Mouse (Mus musculus): ENCODE measurements at regions not wholly inside any gene's neighbourhood (a gene's known extent, or its start where the extent isn't known, plus 50 kb on each side); places are given as distances from the start of the nearest gene placed in this dataset.

DNA sequence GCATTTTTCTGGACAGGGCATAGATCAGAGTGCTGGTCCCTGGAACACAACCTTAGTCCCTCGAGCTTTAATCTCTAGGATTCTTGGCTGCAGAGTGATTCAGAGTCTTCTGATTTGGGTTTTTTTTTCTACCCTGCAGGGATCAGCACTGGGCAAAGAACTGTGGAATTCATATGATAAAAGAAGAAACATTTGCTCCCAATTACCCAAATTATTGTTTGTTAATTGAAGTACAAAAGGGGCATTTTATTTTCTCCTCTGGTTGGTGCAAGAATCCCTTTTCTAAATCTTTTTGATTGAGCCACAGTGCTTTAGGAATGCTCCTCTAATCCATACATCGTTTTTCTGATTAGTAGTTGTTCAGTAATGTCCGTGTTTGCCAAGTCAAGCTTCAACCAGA, 219.7 kb upstream of the Irx3 start:
- no peak for ATAC-seq (replicated peaks; ENCODE audit: extremely low read depth, insufficient read depth, low FRiP score)
- H3K27me3 ChIP-seq (ENCODE audit: control insufficient read depth, insufficient read depth, low read length) = peaks cover 8% of the 10 kb centered on the region
- peaks cover 8% of the 10 kb centered on the region for H3K4me1 ChIP-seq (ENCODE audit: control insufficient read depth, insufficient read depth, low read length)
- H3K9ac ChIP-seq (ENCODE audit: low read length) = no peak overlapping the region
- 66% methylated on average over 3 of the region's 3 CpGs for WGBS
- H3K4me3 ChIP-seq (ENCODE audit: low read length) = no peak overlapping the region
- no peak overlapping the region for H3K27ac ChIP-seq (ENCODE audit: low read length)
- H3K9me3 ChIP-seq (replicated peaks; ENCODE audit: control insufficient read depth, low read length) = no peaks in the 10 kb centered on the region
- no peak overlapping the region for H3K4me2 ChIP-seq (ENCODE audit: low read depth, low read length)
- no peaks in the 10 kb centered on the region for H3K36me3 ChIP-seq (ENCODE audit: control insufficient read depth, insufficient read depth)

DNA sequence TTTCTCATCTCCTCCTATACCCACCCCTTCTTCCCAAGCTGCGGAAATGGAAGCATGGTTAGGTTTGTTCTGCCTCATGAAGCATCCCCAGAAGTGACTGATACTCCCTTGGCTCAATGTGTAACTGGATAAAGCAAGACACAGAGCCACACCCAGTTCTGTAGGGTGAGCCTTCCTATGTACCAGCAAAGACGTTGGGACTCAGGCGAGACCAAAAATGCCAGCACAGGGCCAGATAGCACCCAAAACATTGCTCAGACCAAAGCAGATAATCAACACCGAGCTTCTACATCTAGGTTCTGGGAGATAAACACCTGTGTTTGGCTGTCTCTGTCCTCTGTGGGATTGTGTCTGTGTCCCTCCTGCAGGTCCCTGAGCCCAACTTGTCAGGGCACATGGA, 212.8 kb upstream of the Irx3 start:
- 85% methylated on average over 4 of the region's 4 CpGs for WGBS
- no peaks in the 10 kb centered on the region for H3K9me3 ChIP-seq (replicated peaks; ENCODE audit: control insufficient read depth, low read length)
- no peak overlapping the region for H3K27ac ChIP-seq (ENCODE audit: low read length)
- no peak overlapping the region for H3K4me2 ChIP-seq (ENCODE audit: low read depth, low read length)
- H3K4me3 ChIP-seq (ENCODE audit: low read length) = no peak overlapping the region
- no peaks in the 10 kb centered on the region for H3K4me1 ChIP-seq (ENCODE audit: control insufficient read depth, insufficient read depth, low read length)
- no peak for ATAC-seq (replicated peaks; ENCODE audit: extremely low read depth, insufficient read depth, low FRiP score)
- no peaks in the 10 kb centered on the region for H3K27me3 ChIP-seq (ENCODE audit: control insufficient read depth, insufficient read depth, low read length)
- H3K36me3 ChIP-seq (ENCODE audit: control insufficient read depth, insufficient read depth) = no peaks in the 10 kb centered on the region
- no peak overlapping the region for H3K9ac ChIP-seq (ENCODE audit: low read length)

DNA sequence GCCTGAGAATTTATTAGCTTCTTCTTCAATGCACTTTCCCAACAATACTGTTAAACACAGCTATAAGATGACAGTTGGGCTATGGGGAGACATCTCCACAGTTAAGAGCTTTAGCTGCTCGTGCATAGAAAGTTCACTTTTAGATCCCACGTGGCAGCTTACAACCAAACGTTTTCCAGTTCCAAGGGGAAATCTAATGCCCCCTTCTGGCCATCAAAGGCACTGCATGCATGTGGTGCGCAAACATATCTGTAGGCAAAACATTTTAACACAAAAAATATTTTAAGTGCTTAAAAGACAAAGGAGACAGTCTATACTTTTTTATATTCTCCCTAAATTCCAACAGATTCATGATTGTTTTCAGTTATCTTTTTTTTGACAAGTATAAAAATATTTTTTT, 211.3 kb upstream of the Irx3 start:
- Histone ChIP-seq H3K4me2 (ENCODE audit: low read depth, low read length) (no peak overlapping the region), H3K36me3 (ENCODE audit: control insufficient read depth, insufficient read depth) (no peaks in the 10 kb centered on the region), H3K9ac (ENCODE audit: low read length) (no peak overlapping the region), H3K4me3 (ENCODE audit: low read length) (no peak overlapping the region), H3K27me3 (ENCODE audit: control insufficient read depth, insufficient read depth, low read length) (no peaks in the 10 kb centered on the region; the same call in 1 of the 2 replicates), H3K27ac (ENCODE audit: low read length) (no peak overlapping the region), H3K9me3 (replicated peaks; ENCODE audit: control insufficient read depth, low read length) (no peaks in the 10 kb centered on the region), H3K4me1 (ENCODE audit: control insufficient read depth, insufficient read depth, low read length) (no peaks in the 10 kb centered on the region)
- 51% methylated on average over 4 of the region's 4 CpGs for WGBS
- no peak for ATAC-seq (replicated peaks; ENCODE audit: extremely low read depth, insufficient read depth, low FRiP score)

DNA sequence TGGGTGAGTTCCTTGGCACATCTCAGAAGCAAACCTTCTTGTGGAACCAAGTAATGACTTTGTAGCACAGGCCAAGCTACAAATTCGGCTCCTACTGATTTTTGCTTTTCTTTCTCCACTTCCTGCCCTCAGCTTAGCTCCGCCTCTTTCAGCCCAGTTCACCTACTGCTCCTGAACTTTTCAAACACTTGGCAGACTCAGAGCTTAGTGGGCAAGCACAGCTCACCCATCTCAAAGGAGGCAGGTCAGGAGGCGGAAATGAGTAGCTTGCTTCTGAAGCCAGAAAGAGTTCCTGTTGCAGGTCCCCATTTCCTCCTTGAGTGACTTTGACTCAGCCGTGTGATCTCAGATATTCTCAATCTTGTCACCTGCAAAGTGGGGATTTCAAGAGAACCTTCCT, 208.5 kb upstream of the Irx3 start:
- no peak overlapping the region for H3K4me2 ChIP-seq (ENCODE audit: low read depth, low read length)
- 72% methylated on average over 4 of the region's 4 CpGs for WGBS
- peaks cover 3% of the 10 kb centered on the region for H3K27me3 ChIP-seq (ENCODE audit: control insufficient read depth, insufficient read depth, low read length)
- ATAC-seq (replicated peaks; ENCODE audit: extremely low read depth, insufficient read depth, low FRiP score) = no peak
- no peaks in the 10 kb centered on the region for H3K9me3 ChIP-seq (replicated peaks; ENCODE audit: control insufficient read depth, low read length)
- H3K36me3 ChIP-seq (ENCODE audit: control insufficient read depth, insufficient read depth) = no peaks in the 10 kb centered on the region
- no peaks in the 10 kb centered on the region for H3K4me1 ChIP-seq (ENCODE audit: control insufficient read depth, insufficient read depth, low read length)
- H3K27ac ChIP-seq (ENCODE audit: low read length) = no peak overlapping the region
- no peak overlapping the region for H3K9ac ChIP-seq (ENCODE audit: low read length)
- H3K4me3 ChIP-seq (ENCODE audit: low read length) = no peak overlapping the region

DNA sequence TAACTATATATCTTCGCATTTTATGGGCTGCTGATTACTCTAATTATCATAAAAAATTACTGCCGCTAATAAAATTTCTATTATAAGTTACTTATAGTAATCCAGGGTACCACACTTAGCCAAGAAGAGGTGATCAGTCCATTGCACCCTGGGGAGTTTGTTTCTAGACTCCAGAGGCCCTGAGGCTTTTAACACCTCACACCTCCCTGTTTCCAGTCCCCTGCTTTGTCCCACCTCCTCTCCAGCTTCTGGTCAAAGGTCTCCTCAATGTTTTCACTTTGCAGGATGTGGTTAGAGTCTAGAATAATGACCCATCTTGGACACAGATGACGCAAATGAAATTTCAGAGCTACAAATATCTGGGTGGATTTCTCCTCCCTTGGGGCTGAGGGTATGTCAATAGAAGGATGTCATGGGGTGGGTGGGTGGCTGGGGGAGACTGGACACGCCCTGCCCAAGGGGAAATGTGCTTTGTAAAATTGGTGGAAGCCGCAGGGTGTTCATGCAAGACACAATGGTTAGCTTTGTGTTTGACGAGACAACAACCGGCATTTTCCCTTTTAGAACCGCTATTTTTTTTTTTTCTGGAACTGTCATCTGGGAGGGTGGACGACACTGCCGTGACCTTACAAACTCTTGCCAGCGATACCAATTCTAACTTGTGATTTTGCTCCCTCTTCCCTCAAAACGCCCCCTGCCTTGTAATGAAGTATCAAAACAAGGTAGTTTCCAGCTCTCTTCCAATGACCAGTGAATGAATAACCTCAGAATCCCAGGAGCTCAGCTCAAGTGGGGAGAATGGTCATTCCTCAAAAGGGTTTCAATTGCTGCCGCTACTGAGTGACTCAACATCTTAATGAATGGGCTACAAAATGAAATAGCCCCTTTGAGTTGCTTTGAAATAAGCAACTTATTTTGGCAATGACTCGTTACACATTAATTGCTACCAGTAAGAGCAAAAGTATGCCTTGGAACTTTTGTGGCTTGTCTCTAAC, 207.0 kb upstream of the Irx3 start:
- no peak overlapping the region for H3K4me2 ChIP-seq (ENCODE audit: low read depth, low read length)
- no peaks in the 10 kb centered on the region for H3K36me3 ChIP-seq (ENCODE audit: control insufficient read depth, insufficient read depth)
- no peaks in the 10 kb centered on the region for H3K9me3 ChIP-seq (replicated peaks; ENCODE audit: control insufficient read depth, low read length)
- H3K27ac ChIP-seq (ENCODE audit: low read length) = no peak overlapping the region
- no peaks in the 10 kb centered on the region for H3K4me1 ChIP-seq (ENCODE audit: control insufficient read depth, insufficient read depth, low read length)
- H3K27me3 ChIP-seq (ENCODE audit: control insufficient read depth, insufficient read depth, low read length) = peaks cover 3% of the 10 kb centered on the region
- no peak overlapping the region for H3K9ac ChIP-seq (ENCODE audit: low read length)
- no peak for ATAC-seq (replicated peaks; ENCODE audit: extremely low read depth, insufficient read depth, low FRiP score)
- no peak overlapping the region for H3K4me3 ChIP-seq (ENCODE audit: low read length)
- WGBS = 70% methylated on average over 14 of the region's 14 CpGs

DNA sequence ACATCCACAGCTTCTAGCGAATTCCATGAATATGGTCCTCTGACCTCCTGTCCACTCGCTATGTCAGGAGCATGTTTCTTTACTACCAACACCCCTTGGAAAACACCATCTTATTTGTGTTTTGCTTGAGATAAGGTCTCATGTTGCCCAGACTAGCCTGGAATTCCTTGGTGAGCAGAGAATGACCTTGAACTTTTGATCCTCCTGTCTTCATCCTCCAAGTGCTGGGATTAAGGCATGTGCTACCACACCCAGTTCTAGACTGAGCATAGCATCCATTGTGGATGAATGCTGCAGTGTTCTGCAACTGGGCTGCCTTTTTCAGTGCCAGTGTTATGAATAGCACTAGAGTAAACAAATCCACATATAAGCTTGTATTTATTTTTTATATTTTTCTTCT, 203.2 kb upstream of the Irx3 start:
- 0 out of 2 replicates have a peak, but pooled peaks cover 2% of the 10 kb centered on the region for H3K9me3 ChIP-seq (replicated peaks; ENCODE audit: control insufficient read depth, low read length)
- peaks cover 3% of the 10 kb centered on the region for H3K27me3 ChIP-seq (ENCODE audit: control insufficient read depth, insufficient read depth, low read length)
- no peak overlapping the region for H3K9ac ChIP-seq (ENCODE audit: low read length)
- no peaks in the 10 kb centered on the region for H3K4me1 ChIP-seq (ENCODE audit: control insufficient read depth, insufficient read depth, low read length)
- WGBS = 96% methylated on average over 2 of the region's 2 CpGs
- H3K27ac ChIP-seq (ENCODE audit: low read length) = no peak overlapping the region
- H3K4me3 ChIP-seq (ENCODE audit: low read length) = no peak overlapping the region
- no peaks in the 10 kb centered on the region for H3K36me3 ChIP-seq (ENCODE audit: control insufficient read depth, insufficient read depth)
- no peak for ATAC-seq (replicated peaks; ENCODE audit: extremely low read depth, insufficient read depth, low FRiP score)
- H3K4me2 ChIP-seq (ENCODE audit: low read depth, low read length) = no peak overlapping the region

DNA sequence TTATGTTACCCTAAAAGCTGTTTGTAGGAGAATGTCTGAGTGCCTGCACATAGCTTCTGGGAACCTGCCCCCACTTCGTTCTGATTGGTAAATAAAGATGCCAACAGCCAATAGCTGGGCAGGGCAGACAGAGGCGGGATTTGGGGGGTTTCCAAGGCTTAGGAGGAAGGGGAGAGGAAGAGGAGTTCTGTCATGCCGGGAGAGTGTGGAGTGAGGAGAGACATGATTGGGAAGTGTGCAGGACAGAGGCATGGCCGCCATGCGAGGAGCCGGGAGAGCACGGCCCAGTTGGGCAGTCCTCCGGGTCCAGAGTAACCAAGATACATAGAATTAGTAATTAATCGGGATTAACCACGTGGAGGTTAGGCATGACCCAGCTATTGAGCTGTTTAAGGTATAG, 202.7 kb upstream of the Irx3 start:
- Histone ChIP-seq H3K9ac (ENCODE audit: low read length) (no peak overlapping the region), H3K36me3 (ENCODE audit: control insufficient read depth, insufficient read depth) (no peaks in the 10 kb centered on the region), H3K4me3 (ENCODE audit: low read length) (no peak overlapping the region), H3K27ac (ENCODE audit: low read length) (no peak overlapping the region), H3K4me2 (ENCODE audit: low read depth, low read length) (no peak overlapping the region), H3K27me3 (ENCODE audit: control insufficient read depth, insufficient read depth, low read length) (peaks cover 3% of the 10 kb centered on the region), H3K9me3 (replicated peaks; ENCODE audit: control insufficient read depth, low read length) (0 out of 2 replicates have a peak, but pooled peaks cover 2% of the 10 kb centered on the region), H3K4me1 (ENCODE audit: control insufficient read depth, insufficient read depth, low read length) (no peaks in the 10 kb centered on the region)
- 69% methylated on average over 10 of the region's 10 CpGs for WGBS
- ATAC-seq (replicated peaks; ENCODE audit: extremely low read depth, insufficient read depth, low FRiP score) = no peak

DNA sequence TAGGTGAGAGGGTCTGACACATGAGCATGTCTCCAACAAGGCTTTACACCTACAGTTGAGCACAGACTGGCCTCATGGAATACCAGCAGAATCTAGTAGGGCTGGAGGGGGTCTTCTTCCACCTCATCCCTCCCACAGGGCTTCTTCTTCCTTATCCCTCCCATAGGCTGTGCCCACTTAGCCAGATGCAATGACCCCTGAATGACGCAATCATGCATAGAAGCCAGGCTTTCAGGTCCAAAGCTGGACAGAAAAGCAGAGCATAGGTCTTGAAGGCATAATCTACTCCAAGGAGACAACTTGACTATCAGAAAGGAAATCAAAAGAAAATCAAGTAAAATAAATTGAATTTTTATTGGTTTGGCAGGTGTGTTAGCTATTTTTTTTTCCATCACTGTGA, 198.5 kb upstream of the Irx3 start:
- Histone ChIP-seq H3K36me3 (ENCODE audit: control insufficient read depth, insufficient read depth) (no peaks in the 10 kb centered on the region), H3K27me3 (ENCODE audit: control insufficient read depth, insufficient read depth, low read length) (no peaks in the 10 kb centered on the region; the same call in 1 of the 2 replicates), H3K4me2 (ENCODE audit: low read depth, low read length) (no peak overlapping the region), H3K4me3 (ENCODE audit: low read length) (no peak overlapping the region), H3K4me1 (ENCODE audit: control insufficient read depth, insufficient read depth, low read length) (peaks cover 4% of the 10 kb centered on the region; the same call in 1 of the 2 replicates), H3K9me3 (replicated peaks; ENCODE audit: control insufficient read depth, low read length) (peaks cover 6% of the 10 kb centered on the region), H3K27ac (ENCODE audit: low read length) (no peak overlapping the region), H3K9ac (ENCODE audit: low read length) (no peak overlapping the region)
- ATAC-seq (replicated peaks; ENCODE audit: extremely low read depth, insufficient read depth, low FRiP score) = no peak
- 92% methylated on average over 1 of the region's 1 CpGs for WGBS

DNA sequence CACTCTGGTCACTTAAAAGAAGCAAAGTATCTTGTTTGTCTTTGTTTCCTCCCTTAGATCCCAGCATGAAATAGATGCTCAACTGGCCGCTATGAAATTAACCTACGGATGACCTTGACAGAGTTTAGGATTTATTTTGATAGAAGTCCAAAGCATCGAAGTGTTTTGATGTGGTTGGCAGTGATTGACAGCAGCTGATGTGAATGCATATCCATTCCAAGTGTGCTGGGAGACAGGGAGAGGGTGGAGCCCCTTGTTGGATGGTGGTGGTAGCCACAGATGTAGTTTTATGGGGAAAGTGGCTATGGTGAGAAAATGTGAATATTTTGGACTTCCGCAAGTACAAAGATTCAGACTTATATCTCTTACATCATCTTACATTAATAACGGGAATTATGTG, 197.8 kb upstream of the Irx3 start:
- WGBS = 85% methylated on average over 5 of the region's 5 CpGs
- Histone ChIP-seq H3K27ac (ENCODE audit: low read length) (no peak overlapping the region), H3K4me3 (ENCODE audit: low read length) (no peak overlapping the region), H3K9me3 (replicated peaks; ENCODE audit: control insufficient read depth, low read length) (peaks cover 6% of the 10 kb centered on the region), H3K4me2 (ENCODE audit: low read depth, low read length) (no peak overlapping the region), H3K36me3 (ENCODE audit: control insufficient read depth, insufficient read depth) (no peaks in the 10 kb centered on the region), H3K9ac (ENCODE audit: low read length) (no peak overlapping the region), H3K27me3 (ENCODE audit: control insufficient read depth, insufficient read depth, low read length) (no peaks in the 10 kb centered on the region; the same call in 1 of the 2 replicates), H3K4me1 (ENCODE audit: control insufficient read depth, insufficient read depth, low read length) (peaks cover 4% of the 10 kb centered on the region; the same call in 1 of the 2 replicates)
- no peak for ATAC-seq (replicated peaks; ENCODE audit: extremely low read depth, insufficient read depth, low FRiP score)
